Mouse (Mus musculus) spleen, postnatal 4 days (tissue): ENCODE data around the gene A930033H14Rik.

Source experiments
- DNase-seq, 2 experiments: peaks; one replicate each; pipeline ENCODE4 v3.0.0; 2022; ENCODE audit warnings: low spot score in 2 of 2

Gene A930033H14Rik

DNA sequence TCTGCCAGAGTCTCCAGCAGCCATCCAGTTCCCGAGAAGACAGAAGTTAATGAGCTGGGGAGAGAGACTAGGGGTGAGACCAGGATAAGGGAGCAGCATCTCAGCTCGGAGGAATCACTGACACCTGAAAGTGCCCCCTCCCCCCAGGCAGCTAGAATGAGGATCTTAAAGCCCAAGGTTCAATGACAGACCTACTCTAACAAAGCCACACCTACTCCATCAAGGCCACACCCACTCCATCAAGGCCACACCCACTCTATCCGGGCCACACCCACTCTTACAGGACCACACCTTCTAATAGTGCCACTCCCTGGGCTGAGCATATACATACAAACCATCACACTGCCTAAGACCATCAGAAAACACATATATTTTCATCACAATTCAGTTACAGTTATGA lies 24.3 kb upstream of the A930033H14Rik start:
- DNase-seq: peak in 1 of 2 experiments; percentile 29

DNA sequence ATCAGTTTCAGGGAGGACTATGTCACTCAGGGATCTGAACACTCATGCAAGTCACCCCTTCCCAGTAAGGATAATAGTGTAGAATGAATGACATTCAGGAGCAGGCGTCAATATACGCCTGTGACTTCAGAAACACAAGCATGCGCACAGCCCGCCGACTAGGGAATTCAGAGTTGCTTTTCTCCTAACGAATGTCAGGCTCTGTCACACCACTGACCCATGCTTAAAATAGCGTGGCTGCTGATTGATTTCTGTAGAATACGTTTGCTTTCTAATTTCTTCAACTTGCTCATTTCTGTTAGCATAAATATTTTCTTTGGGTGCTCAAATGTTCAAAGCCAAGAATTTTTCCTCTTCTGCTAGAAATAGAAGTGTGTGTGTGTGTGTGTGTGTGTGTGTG lies 13.1 kb upstream of the A930033H14Rik start:
- DNase-seq: no peak

DNA sequence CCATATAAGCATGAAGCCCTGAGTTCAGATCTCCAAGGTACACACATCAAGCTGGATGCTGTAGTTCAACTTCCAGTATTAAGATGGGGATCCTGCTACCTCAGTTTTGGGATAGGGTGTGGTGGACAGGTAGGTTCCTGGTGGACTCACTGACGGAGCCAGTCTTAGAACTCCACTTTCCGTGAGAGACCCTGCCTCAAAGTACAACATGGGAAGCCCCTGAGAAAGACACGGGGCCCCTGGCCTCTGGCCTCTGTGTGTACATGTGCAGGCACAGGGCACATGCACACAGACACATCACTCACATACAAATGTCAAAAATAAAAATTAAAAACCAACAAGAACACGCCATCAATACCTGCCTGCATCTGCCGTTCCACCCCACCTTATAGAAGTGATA lies 12.6 kb upstream of the A930033H14Rik start:
- DNase-seq: no peak

DNA sequence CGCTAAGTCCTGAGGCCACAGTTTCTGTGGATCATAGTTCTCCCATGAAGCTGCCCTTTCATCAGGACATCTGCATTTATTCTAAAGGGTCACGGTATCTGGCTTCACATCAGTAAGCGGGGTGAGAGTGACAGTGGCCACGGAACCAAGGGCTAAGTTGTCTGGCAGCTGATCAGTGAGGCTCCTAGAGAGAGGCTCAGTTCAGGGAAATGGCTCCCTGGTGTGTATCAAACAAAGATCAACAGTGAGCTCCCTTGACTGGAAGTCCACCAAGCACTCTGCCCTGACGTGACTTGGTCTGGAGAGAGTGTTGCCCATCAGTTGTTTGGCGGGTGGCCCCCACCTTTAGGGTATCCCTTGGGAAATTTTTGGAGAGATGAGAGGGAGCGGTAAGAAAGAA lies 11.4 kb upstream of the A930033H14Rik start:
- no peak for DNase-seq

- no peak for DNase-seq
These were observed 10.3 kb upstream of the A930033H14Rik start for GRCm38 (mm10) chr10:69223232-69223631.

DNA sequence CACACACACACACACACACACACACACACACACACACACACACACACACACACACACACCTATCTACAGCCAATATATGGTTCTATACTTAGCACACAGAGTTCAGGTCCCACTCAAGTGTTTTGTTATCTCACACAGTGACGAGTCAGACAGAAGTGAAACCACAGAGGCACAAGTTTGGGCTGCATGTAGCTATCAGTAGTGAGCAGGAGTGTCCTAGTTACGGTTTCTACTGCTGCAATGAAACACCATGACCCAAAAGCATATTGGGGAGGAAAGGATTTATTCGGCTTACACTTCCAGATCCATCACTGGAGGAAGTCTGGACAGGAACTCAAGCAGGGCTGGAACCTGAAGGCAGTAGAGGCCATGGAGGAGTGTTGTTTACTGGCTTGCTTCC lies 9.1 kb upstream of the A930033H14Rik start:
- no peak for DNase-seq

- no peak for DNase-seq
These were observed 8.2 kb upstream of the A930033H14Rik start for GRCm38 (mm10) chr10:69221148-69221547.

DNA sequence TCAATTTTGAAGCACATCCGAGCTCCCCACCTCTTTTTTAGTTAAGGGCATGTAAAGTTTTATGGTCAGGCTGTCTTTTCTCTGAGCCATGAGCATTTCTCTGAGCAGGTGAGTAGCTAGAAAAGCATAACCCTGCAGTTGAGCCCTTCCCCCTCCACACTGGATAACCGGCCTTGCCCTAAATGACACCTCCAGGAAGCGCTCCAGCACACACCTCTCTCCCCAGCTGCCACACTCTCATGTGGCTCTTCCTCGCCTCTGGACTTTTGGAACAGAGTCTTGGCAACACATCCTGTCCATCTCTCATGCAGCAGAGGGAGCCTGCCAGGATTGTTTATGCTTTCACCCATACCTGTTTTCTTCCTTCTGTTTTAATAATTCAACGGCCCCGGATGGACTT lies 7.4 kb upstream of the A930033H14Rik start:
- no peak for DNase-seq

DNA sequence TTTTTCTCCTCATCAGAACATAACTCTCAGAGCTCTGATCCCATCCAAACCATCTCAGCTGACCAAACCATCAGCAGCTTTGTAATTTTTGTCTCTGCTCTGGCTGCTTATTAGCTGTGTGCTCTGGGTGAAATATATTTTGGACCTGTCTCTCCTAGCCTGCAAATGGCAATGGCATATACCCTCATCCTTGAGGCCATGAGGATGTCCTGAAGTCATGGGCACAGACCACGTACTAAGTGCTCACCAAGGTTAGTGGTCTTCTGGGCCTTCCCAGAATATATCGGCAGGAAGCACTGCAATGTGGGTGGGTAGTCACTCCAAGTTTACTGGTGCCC lies 6.4 kb upstream of the A930033H14Rik start:
- no peak for DNase-seq

- DNase-seq: no peak
These were observed 5.8 kb upstream of the A930033H14Rik start for GRCm38 (mm10) chr10:69218458-69219288.

DNA sequence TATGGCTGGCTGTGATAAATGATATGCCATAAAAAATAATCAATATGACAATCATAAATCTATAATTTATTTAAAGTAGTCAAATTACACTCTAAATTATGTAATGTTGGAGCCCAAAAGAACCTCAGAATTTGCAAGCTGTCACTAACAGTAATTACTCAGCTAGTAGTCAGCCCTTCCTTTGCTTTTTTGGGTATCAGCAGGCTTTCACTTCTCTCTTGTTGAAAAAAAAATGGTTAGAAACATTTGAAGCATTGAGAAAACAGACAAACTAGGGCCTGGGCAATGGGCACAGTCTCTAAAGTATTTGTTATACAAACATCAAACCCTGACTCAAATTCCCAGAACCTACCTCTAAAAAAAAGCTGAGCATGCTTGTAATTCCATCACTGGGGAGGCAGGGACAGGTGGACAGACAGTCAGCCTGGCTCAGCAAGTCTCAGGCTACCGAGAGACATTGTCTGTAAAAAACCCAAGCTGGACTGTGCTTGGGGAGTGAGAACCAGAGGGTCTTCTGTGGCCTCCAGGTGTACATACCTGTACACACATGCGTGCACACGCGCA lies 4.3 kb upstream of the A930033H14Rik start:
- no peak for DNase-seq

- no peak for DNase-seq
These were observed 1.1 kb upstream of the A930033H14Rik start for GRCm38 (mm10) chr10:69213986-69214385.

DNA sequence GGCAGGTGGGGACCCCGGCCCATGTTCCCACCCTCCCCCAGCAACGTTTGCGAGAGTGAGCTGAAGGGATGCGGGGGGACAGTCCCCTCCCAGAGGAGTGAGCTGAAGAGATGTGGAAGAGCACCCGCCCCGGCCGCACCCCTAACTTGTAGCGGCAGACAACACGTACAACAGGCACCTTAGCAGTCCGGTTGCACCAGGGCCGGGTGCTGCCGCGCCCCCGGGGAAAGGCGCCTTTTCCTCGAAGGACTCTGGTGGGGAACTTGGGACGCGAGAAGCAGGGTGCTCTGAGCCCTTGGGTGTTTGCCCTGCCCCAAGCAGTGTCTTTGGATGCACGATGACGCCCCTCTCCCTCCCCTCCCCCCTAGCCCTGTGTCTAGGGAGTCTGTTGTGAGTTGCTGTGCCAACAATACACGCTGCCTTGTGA lies 566 bp upstream of the A930033H14Rik start:
- peak in 1 of 2 experiments; percentile 67 for DNase-seq

DNA sequence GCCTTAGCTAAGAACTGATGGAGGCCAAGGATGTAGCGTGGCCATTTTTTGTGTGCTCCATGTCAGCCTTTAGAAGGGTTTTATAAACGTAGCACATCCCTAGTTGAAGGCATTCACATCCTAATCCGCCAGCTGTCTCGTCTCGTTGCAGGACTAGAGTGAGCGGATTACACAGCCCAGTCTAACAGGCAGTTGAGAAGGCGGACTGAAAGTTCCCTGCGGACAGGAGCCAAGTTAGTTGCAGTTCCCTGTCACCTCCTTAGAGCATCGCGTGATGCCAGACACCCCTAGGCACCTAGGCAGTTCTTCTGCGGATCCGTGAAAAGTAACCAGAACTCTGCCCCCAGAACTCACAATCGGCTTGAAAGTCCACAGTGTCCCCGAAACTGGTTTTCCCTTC lies 922 bp downstream of the A930033H14Rik start:
- no peak for DNase-seq

- no peak for DNase-seq
These were observed 1.3 kb downstream of the A930033H14Rik start for GRCm38 (mm10) chr10:69211560-69211959.

DNA sequence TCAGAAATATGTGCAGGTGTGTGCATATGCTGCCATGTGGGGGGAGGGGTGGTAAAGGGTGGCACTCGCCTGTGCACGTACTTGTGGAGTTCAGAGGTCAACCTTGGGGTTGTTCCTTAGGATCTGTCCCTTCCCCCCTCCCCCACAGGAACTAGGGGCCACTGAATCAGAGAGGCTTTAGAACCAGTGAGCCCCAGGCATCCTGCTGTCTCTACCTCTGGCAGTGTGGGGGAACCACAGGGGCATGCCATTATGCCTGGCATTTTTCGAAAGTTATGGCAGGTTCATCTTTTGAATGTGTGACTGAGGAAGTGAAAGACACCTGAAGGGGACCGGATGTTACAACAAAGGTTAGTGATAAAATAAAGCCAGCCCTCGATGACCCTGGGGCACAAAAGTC lies 2.2 kb downstream of the A930033H14Rik start:
- DNase-seq: no peak

DNA sequence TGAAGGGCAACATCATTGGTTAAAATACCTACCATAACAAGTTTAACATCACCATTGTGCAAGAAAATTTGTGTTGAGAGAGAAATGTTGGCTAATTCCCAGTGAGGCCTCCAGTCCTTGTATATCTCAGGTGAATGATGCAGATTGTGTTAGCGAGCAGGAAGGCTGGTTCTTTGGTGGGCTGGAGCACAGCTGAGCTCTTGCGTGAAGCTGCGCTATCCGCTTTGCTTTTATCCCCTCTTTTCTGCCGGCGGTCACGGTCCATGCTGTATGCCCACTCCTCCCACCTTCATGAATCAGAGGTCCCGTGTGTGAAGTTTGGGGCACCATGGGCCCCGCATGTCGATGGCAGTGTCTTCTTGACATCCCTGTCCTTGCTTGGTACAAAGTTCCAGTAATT lies 2.9 kb downstream of the A930033H14Rik start:
- no peak for DNase-seq

- no peak for DNase-seq
These were observed 4.2 kb downstream of the A930033H14Rik start for GRCm38 (mm10) chr10:69208705-69209104.

DNA sequence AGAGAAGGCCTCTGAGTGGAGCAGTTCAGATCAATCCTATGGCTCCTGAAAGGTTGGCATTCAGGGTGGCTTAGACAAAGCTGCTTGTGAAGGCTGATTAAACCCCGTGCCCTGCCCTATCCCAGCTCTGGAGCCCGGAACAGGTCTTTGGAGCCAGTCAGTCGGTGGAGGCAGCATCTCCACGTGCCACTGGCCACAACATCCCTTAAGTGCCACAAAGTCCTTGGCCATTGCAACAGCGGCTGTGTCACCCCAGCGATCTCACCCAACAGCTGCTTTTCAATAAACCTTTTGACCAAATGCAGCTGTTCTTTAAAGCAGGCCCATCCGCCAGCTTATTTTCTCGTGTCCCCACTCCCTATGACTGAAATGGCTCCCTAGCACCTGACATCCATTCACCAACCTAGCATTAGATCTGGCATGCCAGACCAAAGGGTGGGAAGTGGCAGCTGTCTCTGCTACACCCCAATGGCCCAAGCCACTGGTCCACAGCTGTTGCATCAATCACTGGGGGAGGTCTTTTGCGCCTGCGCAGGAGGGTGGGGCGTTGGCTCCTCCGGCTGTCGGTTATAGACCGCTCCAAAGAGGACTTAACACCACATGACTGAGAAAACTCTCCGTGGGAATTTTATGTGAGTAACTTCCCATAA lies 4.8 kb downstream of the A930033H14Rik start:
- DNase-seq: no peak

GRCm38 (mm10) chr10:69207481-69207880 lies 5.4 kb downstream of the A930033H14Rik start:
- DNase-seq: no peak

DNA sequence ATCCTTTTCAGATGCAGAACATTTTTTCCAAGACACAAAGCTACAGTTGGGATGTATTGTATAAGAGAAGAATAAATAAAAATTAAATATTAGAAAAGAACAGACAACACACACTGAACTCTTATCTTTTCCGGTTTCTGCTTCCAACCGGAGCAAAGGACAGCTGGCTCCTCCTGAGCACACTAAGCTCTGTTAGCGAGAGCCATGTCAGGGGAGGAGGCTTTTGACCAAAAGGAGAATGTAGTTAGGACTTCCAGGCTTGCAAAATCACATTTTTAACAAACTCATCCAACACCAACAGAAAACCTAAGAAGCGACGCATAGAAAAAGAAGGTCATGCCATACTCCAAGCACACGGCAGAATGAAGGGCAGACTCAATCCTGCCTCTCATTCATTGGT lies 6.8 kb downstream of the A930033H14Rik start:
- DNase-seq: no peak

- no peak for DNase-seq
These were observed 8.1 kb downstream of the A930033H14Rik start for GRCm38 (mm10) chr10:69204677-69205400.
